Mouse (Mus musculus) liver, embryonic 14.5 days (tissue): ENCODE results near the gene Srp54b. TPM values are rescaled to one million over a fixed set of nuclear protein-coding genes. Genes with fewer than 3 reads are reported as not detected.

Experiments
- polyA plus RNA-seq, 2 experiments: library from polyadenylated mRNA; depleted of rRNA in 1 of 2; stranded (reverse) in 1 of 2; unstranded in 1 of 2; fragments of >200 nt; fragmentation: Nextera tagmentation in 1 of 2; extraction: Ambion mirVana in 1 of 2; gene quantifications; 2 replicates each; pipeline versions ENCODE4 v1.2.1 to v1.2.3; 2012 to 2014

Srp54b gene
- polyA plus RNA-seq, 2 experiments, result 14.0 to 28.7 TPM

Other genes starting within 250 kb of the Srp54b start
- gene Gm20403, start 168.6 kb upstream of the Srp54b start, polyA plus RNA-seq (2012; rRNA removed), result not detected in 2 replicates
- gene Gm20403, start 168.6 kb upstream of the Srp54b start, polyA plus RNA-seq (2014; fragmentation: Nextera tagmentation; extraction: Ambion mirVana), result not detected in 2 replicates
- gene Baz1a, start 140.8 kb upstream of the Srp54b start, polyA plus RNA-seq (2012; rRNA removed), result 9.6 and 17.7 TPM in 2 replicates
- 26.4 and 28.0 TPM in 2 replicates for gene Baz1a, start 140.8 kb upstream of the Srp54b start, polyA plus RNA-seq (2014; fragmentation: Nextera tagmentation; extraction: Ambion mirVana)
- 11.1 and 15.0 TPM in 2 replicates for gene 2700097O09Rik, start 75.0 kb upstream of the Srp54b start, polyA plus RNA-seq (2012; rRNA removed)
- gene 2700097O09Rik, start 75.0 kb upstream of the Srp54b start, polyA plus RNA-seq (2014; fragmentation: Nextera tagmentation; extraction: Ambion mirVana), result 34.3 and 37.0 TPM in 2 replicates
- 7.1 and 11.2 TPM in 2 replicates for gene Srp54a, start 74.8 kb upstream of the Srp54b start, polyA plus RNA-seq (2012; rRNA removed)
- 89.1 and 91.6 TPM in 2 replicates for gene Srp54a, start 74.8 kb upstream of the Srp54b start, polyA plus RNA-seq (2014; fragmentation: Nextera tagmentation; extraction: Ambion mirVana)
- gene Fam177a, start 30.6 kb upstream of the Srp54b start, polyA plus RNA-seq (2012; rRNA removed), result 2.3 and 3.8 TPM in 2 replicates
- gene Fam177a, start 30.6 kb upstream of the Srp54b start, polyA plus RNA-seq (2014; fragmentation: Nextera tagmentation; extraction: Ambion mirVana), result 7.3 and 8.0 TPM in 2 replicates
- not detected in 2 replicates for gene 1700047I17Rik2, start 44.5 kb downstream of the Srp54b start, polyA plus RNA-seq (2012; rRNA removed)
- gene 1700047I17Rik2, start 44.5 kb downstream of the Srp54b start, polyA plus RNA-seq (2014; fragmentation: Nextera tagmentation; extraction: Ambion mirVana), result not detected in 2 replicates
- 10.7 and 17.1 TPM in 2 replicates for gene Srp54c, start 75.1 kb downstream of the Srp54b start, polyA plus RNA-seq (2012; rRNA removed)
- gene Srp54c, start 75.1 kb downstream of the Srp54b start, polyA plus RNA-seq (2014; fragmentation: Nextera tagmentation; extraction: Ambion mirVana), result 34.7 and 40.3 TPM in 2 replicates
- 4.2 and 5.2 TPM in 2 replicates for gene 1110008L16Rik, start 144.5 kb downstream of the Srp54b start, polyA plus RNA-seq (2012; rRNA removed)
- 6.1 and 7.2 TPM in 2 replicates for gene 1110008L16Rik, start 144.5 kb downstream of the Srp54b start, polyA plus RNA-seq (2014; fragmentation: Nextera tagmentation; extraction: Ambion mirVana)
- 2.8 and 4.7 TPM in 2 replicates for gene Ppp2r3c, start 147.9 kb downstream of the Srp54b start, polyA plus RNA-seq (2012; rRNA removed)
- gene Ppp2r3c, start 147.9 kb downstream of the Srp54b start, polyA plus RNA-seq (2014; fragmentation: Nextera tagmentation; extraction: Ambion mirVana), result 7.4 and 7.9 TPM in 2 replicates
- gene Psma6, start 229.1 kb downstream of the Srp54b start, polyA plus RNA-seq (2012; rRNA removed), result 63.1 and 85.9 TPM in 2 replicates
- gene Psma6, start 229.1 kb downstream of the Srp54b start, polyA plus RNA-seq (2014; fragmentation: Nextera tagmentation; extraction: Ambion mirVana), result 220 and 221 TPM in 2 replicates